In genomic region chr2:84714422-84714810, GRCm38 (mm10) we compare ENCODE assay signal across 8 mouse cellular contexts. TPM values are rescaled to one million over a fixed set of nuclear protein-coding genes. Genes with fewer than 3 reads are reported as not detected.
A peak's percentile ranks its signal among the peaks of the same experiment; 100 is the strongest.
DNase-seq lines count a peak whose midpoint lies in the region; ATAC-seq and TF ChIP-seq lines count a peak whose summit lies in the region.

No protein-coding gene starts in this region.

- no peaks in the 10 kb centered on the region for H3K27me3 ChIP-seq in heart, adult 2 months (ENCODE audit: control insufficient read depth, insufficient read depth, low read length)
- no peaks in the 10 kb centered on the region for H3K27me3 ChIP-seq in C2C12 (ENCODE audit: control insufficient read depth, insufficient read depth, insufficient read length)
- no peaks in the 10 kb centered on the region for H3K27me3 ChIP-seq in forebrain, embryonic 10.5 days (ENCODE audit: poor library complexity, severe bottlenecking)
- H3K27me3 ChIP-seq in liver, embryonic 11.5 days (replicated peaks; ENCODE audit: control insufficient read depth, insufficient read depth, low read length): no peaks in the 10 kb centered on the region

- peak overlapping the region; percentile 97 for H3K4me3 ChIP-seq in heart, adult 2 months
- H3K4me3 ChIP-seq in C2C12 (ENCODE audit: insufficient read depth, poor library complexity, severe bottlenecking): peak overlapping the region; percentile 93
- peak overlapping the region; percentile 74 for H3K4me3 ChIP-seq in forebrain, embryonic 10.5 days
- H3K4me3 ChIP-seq in liver, embryonic 11.5 days (ENCODE audit: low read depth, low read length): peak overlapping the region; percentile 98

- peak overlapping the region; percentile 99 for H3K27ac ChIP-seq in heart, adult 2 months
- H3K27ac ChIP-seq in forebrain, embryonic 10.5 days: peak overlapping the region; percentile 96
- H3K27ac ChIP-seq in liver, embryonic 11.5 days (ENCODE audit: low read depth, low read length): peak overlapping the region; percentile 99

- no peak for DNase-seq in heart, adult 2 months
- no peak for DNase-seq in heart, postnatal 10 days
- no peak for DNase-seq in forebrain, embryonic 10.5 days (ENCODE audit: extremely low spot score, low spot score)
- DNase-seq in liver, embryonic 11.5 days (ENCODE audit: low spot score): no peak
- no peak for DNase-seq in thymus, postnatal 25 days
- DNase-seq in left cerebral cortex, postnatal 36 days (ENCODE audit: low spot score in 2 of 2): no peak

- no peaks in the 10 kb centered on the region for H3K9me3 ChIP-seq in forebrain, embryonic 10.5 days
- H3K9me3 ChIP-seq in liver, embryonic 11.5 days (ENCODE audit: control insufficient read depth, low read length): no peaks in the 10 kb centered on the region

- intact Hi-C loops in heart, adult 2 months (cut with DNase I): loop anchor here (2.0 kb wide), 1 partner anchor 36 kb away; the partner anchor contains the start of genes Gm28635, Med19 and Tmx2
- intact Hi-C loops in heart, postnatal 10 days (cut with DNase I): loop anchor here (5.0 kb wide), 1 partner anchor 37 kb away; the partner anchor contains the start of genes Gm28635, Med19 and Tmx2
- intact Hi-C loops in left cerebral cortex, postnatal 36 days (cut with DNase I): loop anchor here (5.0 kb wide), 1 partner anchor 37 kb away; the partner anchor contains the start of genes Gm28635, Med19 and Tmx2

- peaks cover 1% of the 10 kb centered on the region; the same call in 1 of the 2 replicates for H3K79me2 ChIP-seq in heart, adult 2 months (replicated peaks; ENCODE audit: control insufficient read depth, insufficient read depth, low read length)
- H3K79me2 ChIP-seq in C2C12 (ENCODE audit: control insufficient read depth, insufficient read depth): peaks cover 53% of the 10 kb centered on the region

- H3K4me1 ChIP-seq in heart, adult 2 months (ENCODE audit: control insufficient read depth, insufficient read depth, low read length): peaks cover 2% of the 10 kb centered on the region
- H3K4me1 ChIP-seq in forebrain, embryonic 10.5 days: peaks cover 33% of the 10 kb centered on the region
- H3K4me1 ChIP-seq in liver, embryonic 11.5 days (replicated peaks; ENCODE audit: control insufficient read depth, insufficient read depth, low read length): peaks cover 14% of the 10 kb centered on the region

- no peak; the same call in 1 of the 2 replicates for ATAC-seq in liver, embryonic 11.5 days (replicated peaks; ENCODE audit: low FRiP score)
- ATAC-seq in inflammation-experienced regulatory T-cells, adult 6 months: no peak

- peak overlapping the region; percentile 95 for H3K9ac ChIP-seq in heart, adult 2 months (ENCODE audit: low read depth, low read length)
- peak overlapping the region; percentile 93 for H3K9ac ChIP-seq in liver, embryonic 11.5 days (ENCODE audit: low read depth, low read length)

- no peak for TF ChIP-seq CTCF in heart, adult 2 months (IDR thresholded peaks at IDR 0.05)
- TF ChIP-seq CTCF in C2C12 (IDR thresholded peaks at IDR 0.05; ENCODE audit: control insufficient read depth, insufficient read depth, insufficient read length): no peak

- under 1% methylated on average over 26 of the region's 26 CpGs for WGBS in heart, adult 2 months
- WGBS in forebrain, embryonic 10.5 days: 0% methylated on average over 24 of the region's 26 CpGs
- WGBS in liver, embryonic 11.5 days: under 1% methylated on average over 26 of the region's 26 CpGs

- peaks cover 49% of the 10 kb centered on the region for H3K79me3 ChIP-seq in C2C12 (ENCODE audit: low read depth)

- no peak for TF ChIP-seq EP300 in heart, adult 2 months (IDR thresholded peaks at IDR 0.05; ENCODE audit: insufficient read depth, low read depth, low read length)

- H3ac ChIP-seq in C2C12 (ENCODE audit: control insufficient read depth, insufficient read length, low read depth): peak overlapping the region; percentile 88

- peaks cover 12% of the 10 kb centered on the region for H3K36me3 ChIP-seq in heart, adult 2 months (ENCODE audit: control insufficient read depth, insufficient read depth, low read length)
- peaks cover 22% of the 10 kb centered on the region for H3K36me3 ChIP-seq in C2C12 (ENCODE audit: control insufficient read depth, insufficient read depth)
- peaks cover 20% of the 10 kb centered on the region for H3K36me3 ChIP-seq in forebrain, embryonic 10.5 days (replicated peaks)
- H3K36me3 ChIP-seq in liver, embryonic 11.5 days (ENCODE audit: control insufficient read depth, insufficient read depth, low read length): peaks cover 10% of the 10 kb centered on the region; the same call in 1 of the 2 replicates

- peak overlapping the region; percentile 69 for H3K4me2 ChIP-seq in liver, embryonic 11.5 days

- no peak for TF ChIP-seq POLR2A in heart, adult 2 months (IDR thresholded peaks at IDR 0.05; ENCODE audit: insufficient read depth, low read depth, low read length)

TF ChIP-seq in C2C12, 6 proteins besides CTCF, POLR2A, EP300 and RAD21:
- TF ChIP-seq MYOG (IDR thresholded peaks at IDR 0.05; ENCODE audit: control insufficient read depth, extremely low read depth, insufficient read length): no peak
- no peak for TF ChIP-seq USF1 (IDR thresholded peaks at IDR 0.05; ENCODE audit: low read depth)

RNA-seq across cellular contexts. Expression of gene Zdhhc5, which starts 0.6 kb away (rescaled TPM):
- total RNA-seq in heart, adult 2 months (2021): 10 to 100 TPM; 62.8 to 72.5 TPM
- 47.6 and 61.2 TPM in 2 replicates for polyA plus RNA-seq in heart, adult 2 months (2012; rRNA removed)
- 10 to 100 TPM; 66.4 to 72.4 TPM for total RNA-seq in heart, postnatal 10 days (2021)
- 35.4 TPM for polyA plus RNA-seq in C2C12 (2012; fragmentation: generic; extraction: Trizol)
- polyA plus RNA-seq in forebrain, embryonic 10.5 days (2016; fragmentation: Nextera tagmentation; extraction: Ambion mirVana): 28.4 and 29.5 TPM in 2 replicates
- 26.5 and 28.8 TPM in 2 replicates for polyA plus RNA-seq in liver, embryonic 11.5 days (2014; fragmentation: Nextera tagmentation; extraction: Ambion mirVana)
- 10 to 100 TPM; 12.9 to 14.1 (median 13.3) TPM for polyA plus RNA-seq in inflammation-experienced regulatory T-cells, adult 6 months (2017; shearing (Covaris generic))
- 10 to 100 TPM; 42.1 to 48.9 TPM for total RNA-seq in left cerebral cortex, postnatal 36 days (2021)

RNA-seq across cellular contexts. Expression of gene Clp1, which starts 12.7 kb away (rescaled TPM):
- total RNA-seq in heart, adult 2 months (2021): 1 to 10 TPM; 4.0 to 4.6 TPM
- 3.5 and 7.4 TPM in 2 replicates for polyA plus RNA-seq in heart, adult 2 months (2012; rRNA removed)
- total RNA-seq in heart, postnatal 10 days (2021): 1 to 10 TPM; 7.0 to 8.1 TPM
- 13.9 TPM for polyA plus RNA-seq in C2C12 (2012; fragmentation: generic; extraction: Trizol)
- polyA plus RNA-seq in forebrain, embryonic 10.5 days (2016; fragmentation: Nextera tagmentation; extraction: Ambion mirVana): 53.6 and 56.8 TPM in 2 replicates
- 59.3 and 63.4 TPM in 2 replicates for polyA plus RNA-seq in liver, embryonic 11.5 days (2014; fragmentation: Nextera tagmentation; extraction: Ambion mirVana)
- 10 to 100 TPM; 41.2 to 48.0 (median 44.5) TPM for polyA plus RNA-seq in inflammation-experienced regulatory T-cells, adult 6 months (2017; shearing (Covaris generic))
- 10 to 100 TPM in 1 of 2 experiments, 1 to 10 TPM in 1; 6.6 to 10.5 TPM for total RNA-seq in left cerebral cortex, postnatal 36 days (2021)

RNA-seq across cellular contexts. Expression of gene Ypel4, which starts 19.4 kb away (rescaled TPM):
- total RNA-seq in heart, adult 2 months (2021): under 1 TPM; 0.44 to 0.45 TPM
- polyA plus RNA-seq in heart, adult 2 months (2012; rRNA removed): 1.5 and 1.7 TPM in 2 replicates
- 1 to 10 TPM in 1 of 2 experiments, under 1 TPM in 1; 0.89 to 1.0 TPM for total RNA-seq in heart, postnatal 10 days (2021)
- 0.35 TPM for polyA plus RNA-seq in C2C12 (2012; fragmentation: generic; extraction: Trizol)
- polyA plus RNA-seq in forebrain, embryonic 10.5 days (2016; fragmentation: Nextera tagmentation; extraction: Ambion mirVana): 6.4 and 8.2 TPM in 2 replicates
- 11.4 and 14.2 TPM in 2 replicates for polyA plus RNA-seq in liver, embryonic 11.5 days (2014; fragmentation: Nextera tagmentation; extraction: Ambion mirVana)
- 1 to 10 TPM; 1.2 to 3.2 (median 2.2) TPM for polyA plus RNA-seq in inflammation-experienced regulatory T-cells, adult 6 months (2017; shearing (Covaris generic))
- 10 to 100 TPM; 65.8 to 94.6 TPM for total RNA-seq in left cerebral cortex, postnatal 36 days (2021)

RNA-seq across cellular contexts. Expression of gene Gm19426, which starts 29.0 kb away (rescaled TPM):
- 1 to 10 TPM; 1.8 to 2.0 TPM for total RNA-seq in heart, adult 2 months (2021)
- polyA plus RNA-seq in heart, adult 2 months (2012; rRNA removed): 1.5 and 1.7 TPM in 2 replicates
- 1 to 10 TPM; 3.1 to 3.9 TPM for total RNA-seq in heart, postnatal 10 days (2021)
- polyA plus RNA-seq in C2C12 (2012; fragmentation: generic; extraction: Trizol): 4.4 TPM
- polyA plus RNA-seq in forebrain, embryonic 10.5 days (2016; fragmentation: Nextera tagmentation; extraction: Ambion mirVana): 8.5 and 8.8 TPM in 2 replicates
- polyA plus RNA-seq in liver, embryonic 11.5 days (2014; fragmentation: Nextera tagmentation; extraction: Ambion mirVana): 2.9 and 3.3 TPM in 2 replicates
- not detected for polyA plus RNA-seq in inflammation-experienced regulatory T-cells, adult 6 months (2017; shearing (Covaris generic))
- 1 to 10 TPM; 1.2 to 1.7 TPM for total RNA-seq in left cerebral cortex, postnatal 36 days (2021)

RNA-seq across cellular contexts. Expression of gene Tmx2, which starts 35.5 kb away (rescaled TPM):
- 100 to 1,000 TPM; 105 to 115 TPM for total RNA-seq in heart, adult 2 months (2021)
- 148 and 203 TPM in 2 replicates for polyA plus RNA-seq in heart, adult 2 months (2012; rRNA removed)
- 100 to 1,000 TPM; 109 to 134 TPM for total RNA-seq in heart, postnatal 10 days (2021)
- 90.0 TPM for polyA plus RNA-seq in C2C12 (2012; fragmentation: generic; extraction: Trizol)
- polyA plus RNA-seq in forebrain, embryonic 10.5 days (2016; fragmentation: Nextera tagmentation; extraction: Ambion mirVana): 174 and 184 TPM in 2 replicates
- polyA plus RNA-seq in liver, embryonic 11.5 days (2014; fragmentation: Nextera tagmentation; extraction: Ambion mirVana): 115 and 125 TPM in 2 replicates
- 100 to 1,000 TPM in 2 of 3 experiments, 10 to 100 TPM in 1; 92.6 to 148 (median 130) TPM for polyA plus RNA-seq in inflammation-experienced regulatory T-cells, adult 6 months (2017; shearing (Covaris generic))
- total RNA-seq in left cerebral cortex, postnatal 36 days (2021): 100 to 1,000 TPM; 223 to 252 TPM
